Mouse (Mus musculus) right cerebral cortex, postnatal 36 days (tissue): ENCODE results near the gene Gm16223.

Experiments used
- DNase-seq, 2 experiments: peaks; one replicate each; pipeline ENCODE4 v3.0.0; 2022; ENCODE audit warnings: low spot score in 2 of 2, mixed read lengths in 1 of 2

Gm16223 gene

DNA sequence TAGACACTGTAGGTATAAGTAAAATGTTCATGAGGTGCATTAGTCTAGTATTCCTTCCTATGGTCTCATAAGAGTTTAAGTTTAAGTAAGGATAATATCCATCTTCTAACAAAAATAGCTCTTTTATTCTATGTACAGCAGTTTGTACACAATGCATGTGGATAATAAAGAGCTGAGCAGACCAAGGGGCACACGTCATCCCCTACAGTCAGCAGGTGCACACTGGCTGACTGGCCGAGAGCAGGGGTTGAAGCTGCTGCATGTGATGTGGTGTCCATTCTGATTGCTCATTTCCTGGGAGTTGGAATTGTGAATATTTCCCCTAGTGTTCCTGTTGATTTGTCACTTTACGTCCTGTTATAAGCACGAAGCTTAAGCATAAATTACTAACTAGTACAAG, 144.6 kb downstream of the Gm16223 start:
- DNase-seq = no peak

GRCm38 (mm10) chr5:42224840-42225239, 157.1 kb downstream of the Gm16223 start:
- DNase-seq = no peak

GRCm38 (mm10) chr5:42228631-42229030, 160.9 kb downstream of the Gm16223 start:
- DNase-seq = peak in 1 of 2 experiments; percentile 13

DNA sequence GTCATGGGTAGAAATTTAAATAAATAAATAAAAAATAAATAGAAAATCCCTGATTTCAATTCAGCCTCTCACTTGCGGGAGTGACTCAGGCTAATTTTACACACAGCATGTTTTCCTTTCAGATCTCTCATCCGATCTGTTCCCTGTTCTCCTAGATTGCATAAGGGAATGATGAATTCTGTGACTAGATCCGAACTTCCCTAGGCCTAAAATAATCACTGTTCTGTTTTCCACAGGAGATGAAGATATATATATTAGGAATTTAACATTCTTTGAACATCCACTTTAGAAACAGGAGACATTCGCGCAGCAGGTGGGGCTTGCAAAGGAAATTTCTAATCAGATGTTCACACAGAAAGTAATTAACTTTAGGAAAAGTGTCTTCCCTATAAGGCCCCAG, 171.5 kb downstream of the Gm16223 start:
- DNase-seq = peak; percentile 16 to 17

DNA sequence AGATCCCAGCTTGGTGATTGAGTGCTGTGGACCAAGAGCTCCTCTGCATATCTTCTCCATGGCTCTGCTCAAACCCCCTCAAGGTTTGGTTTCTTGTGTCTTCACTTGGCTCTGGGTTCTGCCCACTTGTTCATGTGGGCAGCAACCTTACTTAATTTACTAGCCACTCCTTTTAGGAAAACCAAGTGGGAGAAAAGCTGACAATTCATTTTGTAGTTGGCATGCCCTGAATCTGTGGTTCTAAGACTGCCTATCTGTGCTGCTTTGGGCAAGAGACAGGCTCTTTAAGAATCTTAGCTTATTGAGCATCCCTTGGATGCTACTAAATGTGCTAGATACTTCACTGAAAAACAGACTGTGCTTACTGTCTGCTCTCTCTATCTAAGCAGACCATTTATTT, 172.0 kb downstream of the Gm16223 start:
- DNase-seq = peak in 1 of 2 experiments; percentile 8

- DNase-seq = no peak
Observed at GRCm38 (mm10) chr5:42250376-42250775, 182.6 kb downstream of the Gm16223 start.
